Mouse (Mus musculus) liver, embryonic 14.5 days (tissue): ENCODE results near the gene Tsc1.

Experiments
- CTCF ChIP-seq: IDR thresholded peaks from 2 replicates; pipeline ENCODE4 v1.5.1; 2016; ENCODE audit warnings: antibody characterized with exemption, low read depth, control low read depth
- EP300 ChIP-seq: IDR thresholded peaks from 2 replicates; pipeline ENCODE4 v1.6.1; 2016; ENCODE audit warnings: antibody characterized with exemption, low read depth

DNA sequence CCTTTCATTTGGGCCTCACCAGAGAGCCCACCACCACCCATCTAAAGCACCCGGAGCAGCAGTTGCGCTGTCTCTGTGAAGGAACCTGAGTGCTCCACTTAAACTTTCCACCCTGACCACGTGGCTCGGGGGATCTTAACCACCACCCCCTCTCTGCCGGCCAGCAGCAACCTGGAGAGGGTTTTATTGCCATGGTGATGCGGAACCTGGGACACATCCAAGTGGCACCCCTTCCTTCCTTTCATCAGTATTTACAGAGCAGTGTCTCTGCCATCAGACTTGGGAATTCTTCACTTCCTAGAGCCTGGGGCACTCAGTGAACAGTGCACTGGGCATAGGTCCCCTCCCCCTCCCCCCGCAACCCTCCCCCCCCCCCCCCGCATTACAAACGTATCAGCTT is 82.9 kb downstream of the Tsc1 start:
- TF ChIP-seq CTCF, result no peak
- no peak for TF ChIP-seq EP300
